Mouse (Mus musculus) left cerebral cortex, postnatal 14 days (tissue): ENCODE results near the gene St3gal5. TPM values are rescaled to one million over a fixed set of nuclear protein-coding genes. Genes with fewer than 3 reads are reported as not detected.

Source experiments
- DNase-seq, 2 experiments: peaks; one replicate each; pipeline ENCODE4 v3.0.0; 2021 to 2022; ENCODE audit warnings: low spot score in 2 of 2, mixed read lengths in 1 of 2
- intact Hi-C: fragments of 180-260 bp; cut with DNase I; formaldehyde crosslinking; loops from one replicate; pipeline ENCODE4 v1.15.1; 2025
- total RNA-seq, 2 experiments: library from RNA; stranded (reverse); gene quantifications; 2 replicates each; pipeline ENCODE4 v1.2.3; 2021

St3gal5 gene
- total RNA-seq, 2 experiments from 2014 or later: 136 to 139 TPM

GRCm38 (mm10) chr6:72121301-72121700, 23.9 kb downstream of the St3gal5 start:
- no peak for DNase-seq
- intact Hi-C loops: no loop called here

- intact Hi-C loops: no loop called here
- no peak for DNase-seq
These were observed 25.1 kb downstream of the St3gal5 start for GRCm38 (mm10) chr6:72122515-72122914.

- intact Hi-C loops: no loop called here
- DNase-seq: no peak
These were observed 27.1 kb downstream of the St3gal5 start for GRCm38 (mm10) chr6:72124315-72125103.

GRCm38 (mm10) chr6:72126128-72126917, 28.9 kb downstream of the St3gal5 start:
- intact Hi-C loops: no loop called here
- no peak for DNase-seq

- intact Hi-C loops: no loop called here
- DNase-seq: no peak
These were observed 32.7 kb downstream of the St3gal5 start for GRCm38 (mm10) chr6:72130056-72130455.

GRCm38 (mm10) chr6:72132671-72133214, 35.4 kb downstream of the St3gal5 start:
- intact Hi-C loops: no loop called here
- DNase-seq: no peak

GRCm38 (mm10) chr6:72134850-72135515, 37.6 kb downstream of the St3gal5 start:
- no peak for DNase-seq
- intact Hi-C loops: no loop called here

- no peak for DNase-seq
- intact Hi-C loops: no loop called here
These were observed 38.6 kb downstream of the St3gal5 start for GRCm38 (mm10) chr6:72136016-72136415.

GRCm38 (mm10) chr6:72136543-72136942, 39.2 kb downstream of the St3gal5 start:
- DNase-seq: no peak
- intact Hi-C loops: no loop called here

GRCm38 (mm10) chr6:72139508-72140193, 42.3 kb downstream of the St3gal5 start:
- DNase-seq: no peak
- intact Hi-C loops: no loop called here

GRCm38 (mm10) chr6:72140371-72140770, 43.0 kb downstream of the St3gal5 start:
- peak in 1 of 2 experiments; percentile 29 for DNase-seq
- intact Hi-C loops: no loop called here

- DNase-seq: no peak
- intact Hi-C loops: no loop called here
These were observed 43.8 kb downstream of the St3gal5 start for GRCm38 (mm10) chr6:72141191-72141590.

GRCm38 (mm10) chr6:72142561-72142960, 45.2 kb downstream of the St3gal5 start:
- intact Hi-C loops: no loop called here
- DNase-seq: no peak

GRCm38 (mm10) chr6:72144353-72144752, 47.0 kb downstream of the St3gal5 start:
- DNase-seq: no peak
- intact Hi-C loops: no loop called here

- intact Hi-C loops: no loop called here
- DNase-seq: no peak
These were observed 49.4 kb downstream of the St3gal5 start for GRCm38 (mm10) chr6:72146803-72147202.

- intact Hi-C loops: no loop called here
- DNase-seq: no peak
These were observed 51.3 kb downstream of the St3gal5 start for GRCm38 (mm10) chr6:72148721-72149120.

- intact Hi-C loops: no loop called here
- no peak for DNase-seq
These were observed 52.4 kb downstream of the St3gal5 start for GRCm38 (mm10) chr6:72149797-72150196.

GRCm38 (mm10) chr6:72152707-72153106, 55.3 kb downstream of the St3gal5 start:
- no peak for DNase-seq
- intact Hi-C loops: no loop called here

GRCm38 (mm10) chr6:72153455-72153854, 56.1 kb downstream of the St3gal5 start:
- no peak for DNase-seq
- intact Hi-C loops: no loop called here
